Mouse (Mus musculus) lung, embryonic 15.5 days (tissue): ENCODE measurements around the gene Cpne1. TPM values are rescaled to one million over a fixed set of nuclear protein-coding genes. Genes with fewer than 3 reads are reported as not detected.

Source experiments
- ATAC-seq: fragments of 200-750 bp; cut with Nextera tagmentation; 2 replicates; pipeline ENCODE4 v1.8.0; 2017; ENCODE audit warnings: moderate number of reproducible peaks, borderline replicate concordance; ENCODE audit not compliant: low FRiP score, low TSS enrichment; ENCODE audit errors: extremely low read depth
- H3K27ac ChIP-seq: fragments of 300-500 bp; sonication (generic); 2 replicates; pipeline ENCODE4 v1.5.1; 2015; ENCODE audit warnings: moderate library complexity, mild to moderate bottlenecking, inconsistent platforms
- H3K27me3 ChIP-seq: fragments of 300-500 bp; sonication (generic); 2 replicates; pipeline ENCODE4 v1.6.1; 2015; ENCODE audit warnings: inconsistent platforms
- H3K36me3 ChIP-seq: fragments of 300-500 bp; sonication (generic); 2 replicates; pipeline ENCODE4 v1.6.1; 2015; ENCODE audit warnings: inconsistent platforms
- H3K4me1 ChIP-seq: fragments of 300-500 bp; sonication (generic); 2 replicates; pipeline ENCODE4 v1.6.1; 2015; ENCODE audit warnings: inconsistent platforms
- H3K4me2 ChIP-seq: fragments of 300-500 bp; sonication (generic); 2 replicates; pipeline ENCODE4 v1.6.1; 2015; ENCODE audit warnings: inconsistent platforms, mild to moderate bottlenecking, moderate library complexity
- H3K4me3 ChIP-seq: fragments of 300-500 bp; sonication (generic); 2 replicates; pipeline ENCODE4 v1.5.1; 2015; ENCODE audit warnings: mild to moderate bottlenecking, inconsistent platforms
- H3K9ac ChIP-seq: fragments of 300-500 bp; sonication (generic); 2 replicates; pipeline ENCODE4 v1.6.1; 2015; ENCODE audit warnings: inconsistent platforms
- H3K9me3 ChIP-seq: fragments of 300-500 bp; sonication (generic); 2 replicates; pipeline ENCODE4 v1.6.1; 2016; ENCODE audit warnings: inconsistent platforms
- WGBS: fragments of 180-500 bp; shearing (Covaris S2); methylation state at CpG from one replicate; pipeline ENCODE4 v1.1.7; 2015; 5-methylcytosine and 5-hydroxymethylcytosine counted together
- polyA plus RNA-seq: library from polyadenylated mRNA; unstranded; fragments of >200 nt; fragmentation: Nextera tagmentation; extraction: Ambion mirVana; gene quantifications from 2 replicates; pipeline ENCODE4 v1.2.1, GENCODE M21; 2015

Gene Cpne1
- polyA plus RNA-seq, 1 experiment from 2014 or later, result 76.2 TPM

- WGBS, result 90% methylated on average over 7 of the region's 7 CpGs
- H3K36me3 ChIP-seq, result peaks cover 67% of the 10 kb centered on the region
- no peak overlapping the region for H3K9ac ChIP-seq
- no peaks in the 10 kb centered on the region for H3K9me3 ChIP-seq
- no peaks in the 10 kb centered on the region for H3K4me1 ChIP-seq
- H3K4me3 ChIP-seq, result no peak overlapping the region
- H3K27ac ChIP-seq, result no peak overlapping the region
- H3K27me3 ChIP-seq, result no peaks in the 10 kb centered on the region
- ATAC-seq, result no peak
- no peak overlapping the region for H3K4me2 ChIP-seq
These were observed 34.3 kb downstream of the Cpne1 start for GRCm38 (mm10) chr2:156077461-156077860.

- H3K4me3 ChIP-seq, result no peak overlapping the region
- no peak overlapping the region for H3K4me2 ChIP-seq
- no peak; the same call in 1 of the 2 replicates for ATAC-seq
- no peak overlapping the region for H3K27ac ChIP-seq
- H3K9ac ChIP-seq, result no peak overlapping the region
- H3K9me3 ChIP-seq, result no peaks in the 10 kb centered on the region
- no peaks in the 10 kb centered on the region for H3K27me3 ChIP-seq
- H3K4me1 ChIP-seq, result no peaks in the 10 kb centered on the region
- 80% methylated on average over 15 of the region's 15 CpGs for WGBS
- H3K36me3 ChIP-seq, result peaks cover 91% of the 10 kb centered on the region
These were observed 38.0 kb downstream of the Cpne1 start for GRCm38 (mm10) chr2:156073725-156074124.

- Histone ChIP-seq H3K9ac (no peak overlapping the region), H3K27me3 (no peaks in the 10 kb centered on the region), H3K4me2 (no peak overlapping the region), H3K36me3 (peaks cover 66% of the 10 kb centered on the region), H3K9me3 (no peaks in the 10 kb centered on the region), H3K4me3 (no peak overlapping the region), H3K27ac (no peak overlapping the region), H3K4me1 (peaks cover under 1% of the 10 kb centered on the region)
- 92% methylated on average over 10 of the region's 10 CpGs for WGBS
- ATAC-seq, result no peak
These were observed 40.5 kb downstream of the Cpne1 start for GRCm38 (mm10) chr2:156071236-156071635.

- Histone ChIP-seq H3K9me3 (no peaks in the 10 kb centered on the region), H3K27ac (no peak overlapping the region), H3K4me1 (peaks cover 6% of the 10 kb centered on the region), H3K36me3 (peaks cover 33% of the 10 kb centered on the region), H3K9ac (no peak overlapping the region), H3K4me3 (no peak overlapping the region), H3K27me3 (no peaks in the 10 kb centered on the region), H3K4me2 (no peak overlapping the region)
- 85% methylated on average over 10 of the region's 10 CpGs for WGBS
- no peak for ATAC-seq
These were observed 43.8 kb downstream of the Cpne1 start for GRCm38 (mm10) chr2:156067916-156068315.

GRCm38 (mm10) chr2:156066126-156066525, 45.6 kb downstream of the Cpne1 start:
- Histone ChIP-seq H3K9me3 (no peaks in the 10 kb centered on the region), H3K27me3 (no peaks in the 10 kb centered on the region), H3K4me2 (peak overlapping the region; percentile 94), H3K27ac (0 out of 2 replicates have a peak overlapping the region, but pooled peaks have one; percentile 84), H3K9ac (peak overlapping the region; percentile 80; the same call in 1 of the 2 replicates), H3K36me3 (peaks cover 18% of the 10 kb centered on the region), H3K4me3 (peak overlapping the region; percentile 68), H3K4me1 (peaks cover 6% of the 10 kb centered on the region)
- 26% methylated on average over 10 of the region's 10 CpGs for WGBS
- ATAC-seq, result no peak; the same call in 1 of the 2 replicates

- Histone ChIP-seq H3K4me1 (peaks cover 6% of the 10 kb centered on the region), H3K4me2 (peak within 1 kb of the TSS; percentile 94), H3K4me3 (peak within 1 kb of the TSS; percentile 68), H3K27ac (peak within 1 kb of the TSS; percentile 84), H3K27me3 (no peaks in the 10 kb centered on the region), H3K9me3 (no peaks in the 10 kb centered on the region), H3K9ac (peak within 1 kb of the TSS; percentile 80), H3K36me3 (peaks cover 11% of the 10 kb centered on the region)
- peak; percentile 78 for ATAC-seq
- WGBS, result under 1% methylated on average over 76 of the region's 81 CpGs
These were observed 46.4 kb downstream of the Cpne1 start, which contains the start of gene Spag4 for GRCm38 (mm10) chr2:156065099-156066041. Gene Spag4 (plus strand): TSS chr2:156065175.

GRCm38 (mm10) chr2:156052816-156053215, 58.9 kb downstream of the Cpne1 start, which contains the start of gene Fer1l4:
Gene Fer1l4 (minus strand): TSS chr2:156052947.
- Histone ChIP-seq H3K36me3 (no peaks in the 10 kb centered on the region), H3K4me1 (no peaks in the 10 kb centered on the region), H3K27ac (no peak within 1 kb of the TSS), H3K27me3 (peaks cover 4% of the 10 kb centered on the region; the same call in 1 of the 2 replicates), H3K4me2 (no peak within 1 kb of the TSS), H3K9ac (no peak within 1 kb of the TSS), H3K9me3 (no peaks in the 10 kb centered on the region), H3K4me3 (no peak within 1 kb of the TSS)
- 56% methylated on average over 9 of the region's 9 CpGs for WGBS
- ATAC-seq, result no peak

- no peaks in the 10 kb centered on the region for H3K9me3 ChIP-seq
- peak overlapping the region; percentile 37; the same call in 1 of the 2 replicates for H3K4me2 ChIP-seq
- no peaks in the 10 kb centered on the region for H3K36me3 ChIP-seq
- ATAC-seq, result no peak
- H3K4me3 ChIP-seq, result no peak overlapping the region
- peaks cover 11% of the 10 kb centered on the region for H3K27me3 ChIP-seq
- H3K9ac ChIP-seq, result no peak overlapping the region
- WGBS, result 9% methylated on average over 19 of the region's 19 CpGs
- no peaks in the 10 kb centered on the region for H3K4me1 ChIP-seq
- H3K27ac ChIP-seq, result no peak overlapping the region
These were observed 63.8 kb downstream of the Cpne1 start for GRCm38 (mm10) chr2:156047929-156048328.

GRCm38 (mm10) chr2:156042903-156043302, 68.9 kb downstream of the Cpne1 start:
- Histone ChIP-seq H3K27ac (no peak overlapping the region), H3K4me3 (no peak overlapping the region), H3K9me3 (no peaks in the 10 kb centered on the region), H3K4me2 (no peak overlapping the region), H3K36me3 (no peaks in the 10 kb centered on the region), H3K27me3 (peaks cover 7% of the 10 kb centered on the region), H3K9ac (no peak overlapping the region), H3K4me1 (no peaks in the 10 kb centered on the region)
- no peak for ATAC-seq
- 75% methylated on average over 8 of the region's 8 CpGs for WGBS

GRCm38 (mm10) chr2:156039390-156039789, 72.4 kb downstream of the Cpne1 start:
- Histone ChIP-seq H3K27me3 (no peaks in the 10 kb centered on the region), H3K27ac (no peak overlapping the region), H3K4me2 (no peak overlapping the region), H3K36me3 (no peaks in the 10 kb centered on the region), H3K9me3 (no peaks in the 10 kb centered on the region), H3K4me3 (no peak overlapping the region), H3K9ac (no peak overlapping the region), H3K4me1 (no peaks in the 10 kb centered on the region)
- ATAC-seq, result no peak
- 76% methylated on average over 3 of the region's 3 CpGs for WGBS

GRCm38 (mm10) chr2:156025482-156025881, 86.3 kb downstream of the Cpne1 start:
- Histone ChIP-seq H3K4me1 (no peaks in the 10 kb centered on the region), H3K9ac (no peak overlapping the region), H3K27me3 (no peaks in the 10 kb centered on the region), H3K9me3 (no peaks in the 10 kb centered on the region), H3K4me3 (no peak overlapping the region), H3K36me3 (no peaks in the 10 kb centered on the region), H3K4me2 (no peak overlapping the region), H3K27ac (no peak overlapping the region)
- ATAC-seq, result no peak
